Mouse (Mus musculus): Measurements from ENCODE around the gene Gcg.

Gcg gene

GRCm38 (mm10) chr2:62483550-62483949 is at the start of gene Gcg:
Gene Gcg (minus strand): TSS chr2:62483650.
- no peak for DNase-seq

GRCm38 (mm10) chr2:62531065-62531464 is 47.6 kb upstream of the Gcg start:
- DNase-seq = peak; percentile 1

- DNase-seq = no peak
Measured at GRCm38 (mm10) chr2:62526399-62526798, 42.9 kb upstream of the Gcg start.

- no peak for DNase-seq
Measured at GRCm38 (mm10) chr2:62517790-62518189, 34.3 kb upstream of the Gcg start.

GRCm38 (mm10) chr2:62514477-62514876 is 31.0 kb upstream of the Gcg start:
- no peak for DNase-seq

GRCm38 (mm10) chr2:62513477-62513876 is 30.0 kb upstream of the Gcg start:
- DNase-seq = no peak

GRCm38 (mm10) chr2:62507130-62507529 is 23.7 kb upstream of the Gcg start:
- DNase-seq = no peak

- DNase-seq = no peak
Measured at GRCm38 (mm10) chr2:62506441-62506840, 23.0 kb upstream of the Gcg start.

- DNase-seq = no peak
Measured at GRCm38 (mm10) chr2:62504269-62504796, 20.9 kb upstream of the Gcg start.

GRCm38 (mm10) chr2:62503326-62503725 is 19.9 kb upstream of the Gcg start:
- DNase-seq = no peak

GRCm38 (mm10) chr2:62502516-62502915 is 19.1 kb upstream of the Gcg start:
- DNase-seq = no peak

- no peak for DNase-seq
Measured at GRCm38 (mm10) chr2:62498821-62499220, 15.4 kb upstream of the Gcg start.

GRCm38 (mm10) chr2:62498086-62498485 is 14.6 kb upstream of the Gcg start:
- no peak for DNase-seq

GRCm38 (mm10) chr2:62497333-62498002 is 14.0 kb upstream of the Gcg start:
- no peak for DNase-seq

GRCm38 (mm10) chr2:62495407-62495806 is 12.0 kb upstream of the Gcg start:
- no peak for DNase-seq

- DNase-seq = no peak
Measured at GRCm38 (mm10) chr2:62489832-62490231, 6.4 kb upstream of the Gcg start.

GRCm38 (mm10) chr2:62484906-62485305 is 1.5 kb upstream of the Gcg start:
- no peak for DNase-seq

- no peak for DNase-seq
Measured at GRCm38 (mm10) chr2:62480285-62481198, 2.9 kb downstream of the Gcg start.

- no peak for DNase-seq
Measured at GRCm38 (mm10) chr2:62469551-62469950, 13.9 kb downstream of the Gcg start.

GRCm38 (mm10) chr2:62463287-62463686 is 20.2 kb downstream of the Gcg start:
- DNase-seq = no peak

- no peak for DNase-seq
Measured at GRCm38 (mm10) chr2:62462174-62462573, 21.3 kb downstream of the Gcg start.

GRCm38 (mm10) chr2:62460815-62461450 is 22.5 kb downstream of the Gcg start:
- DNase-seq = no peak

- DNase-seq = peak; percentile 50
Measured at GRCm38 (mm10) chr2:62460231-62460710, 23.2 kb downstream of the Gcg start.
